Mouse (Mus musculus) limb, embryonic 10.5 days (tissue): ENCODE measurements around the gene Eno2. TPM values are rescaled to one million over a fixed set of nuclear protein-coding genes. Genes with fewer than 3 reads are reported as not detected.

Experiments
- DNase-seq: peaks from one replicate; pipeline ENCODE4 v3.0.0-alpha.2; 2017; ENCODE audit warnings: low spot score
- H3K27ac ChIP-seq: fragments of 300-500 bp; sonication (generic); 2 replicates; pipeline ENCODE4 v1.5.1; 2016; ENCODE audit warnings: mild to moderate bottlenecking
- H3K27me3 ChIP-seq: fragments of 300-500 bp; sonication (generic); 2 replicates; pipeline ENCODE4 v1.6.1; 2016; ENCODE audit warnings: low read depth, mild to moderate bottlenecking; ENCODE audit not compliant: poor library complexity, severe bottlenecking
- H3K36me3 ChIP-seq: fragments of 300-500 bp; sonication (generic); 2 replicates; pipeline ENCODE4 v1.6.1; 2016; ENCODE audit warnings: mild to moderate bottlenecking, moderate library complexity
- H3K4me1 ChIP-seq: fragments of 300-500 bp; sonication (generic); 2 replicates; pipeline ENCODE4 v1.6.1; 2016
- H3K4me3 ChIP-seq: fragments of 300-500 bp; sonication (generic); 2 replicates; pipeline ENCODE4 v1.5.1; 2016; ENCODE audit warnings: mild to moderate bottlenecking, moderate library complexity
- H3K9me3 ChIP-seq: fragments of 300-500 bp; sonication (generic); replicated peaks from 2 replicates; pipeline ENCODE4 v1.6.1; 2016; ENCODE audit warnings: mild to moderate bottlenecking
- WGBS: fragments of 180-500 bp; shearing (Covaris S2); methylation state at CpG from one replicate; pipeline ENCODE4 v1.1.7; 2016; 5-methylcytosine and 5-hydroxymethylcytosine counted together
- polyA plus RNA-seq: library from polyadenylated mRNA; unstranded; fragments of >200 nt; fragmentation: Nextera tagmentation; extraction: Ambion mirVana; gene quantifications from 2 replicates; pipeline ENCODE4 v1.2.1, GENCODE M21; 2016

The Eno2 gene
- polyA plus RNA-seq, 1 experiment from 2014 or later = 1.5 TPM

DNA sequence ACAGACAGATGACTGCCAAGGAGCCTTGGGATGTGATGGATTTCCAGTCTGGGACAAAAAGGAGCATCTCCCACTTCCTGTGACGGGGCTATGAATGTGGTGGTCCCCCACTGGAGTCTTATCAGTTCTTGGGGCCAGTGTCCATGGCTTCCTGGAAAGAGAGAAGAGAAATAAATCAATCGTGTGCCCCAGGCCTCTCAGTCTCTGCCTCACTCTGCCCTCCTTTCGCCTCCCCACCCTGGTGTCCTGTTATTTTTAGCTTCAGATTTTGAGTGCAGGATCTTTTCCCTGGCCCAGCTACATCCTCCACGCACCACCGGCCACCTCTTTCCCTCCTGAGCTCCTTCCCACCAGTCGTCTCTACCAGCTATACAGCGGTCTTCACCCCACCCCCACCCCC, 540 bp upstream of the Eno2 start:
- Histone ChIP-seq H3K9me3 (no peaks in the 10 kb centered on the region), H3K27ac (peak overlapping the region; percentile 76; the same call in 1 of the 2 replicates), H3K4me3 (peak overlapping the region; percentile 65), H3K27me3 (peaks cover 69% of the 10 kb centered on the region), H3K4me1 (peaks cover 27% of the 10 kb centered on the region), H3K36me3 (no peaks in the 10 kb centered on the region)
- WGBS = 54% methylated on average over 7 of the region's 7 CpGs
- no peak for DNase-seq

GRCm38 (mm10) chr6:124768704-124769044, 799 bp downstream of the Eno2 start:
- Histone ChIP-seq H3K27ac (no peak overlapping the region; the same call in 1 of the 2 replicates), H3K4me3 (peak overlapping the region; percentile 65), H3K9me3 (no peaks in the 10 kb centered on the region), H3K36me3 (no peaks in the 10 kb centered on the region), H3K27me3 (peaks cover 69% of the 10 kb centered on the region), H3K4me1 (peaks cover 29% of the 10 kb centered on the region)
- 4% methylated on average over 9 of the region's 9 CpGs for WGBS
- DNase-seq = no peak

GRCm38 (mm10) chr6:124767920-124768703, 1.4 kb downstream of the Eno2 start:
- H3K4me1 ChIP-seq = peaks cover 31% of the 10 kb centered on the region
- peaks cover 69% of the 10 kb centered on the region for H3K27me3 ChIP-seq
- no peak overlapping the region for H3K27ac ChIP-seq
- 25% methylated on average over 19 of the region's 19 CpGs for WGBS
- no peaks in the 10 kb centered on the region for H3K36me3 ChIP-seq
- peak overlapping the region; percentile 65 for H3K4me3 ChIP-seq
- no peaks in the 10 kb centered on the region for H3K9me3 ChIP-seq
- no peak for DNase-seq

DNA sequence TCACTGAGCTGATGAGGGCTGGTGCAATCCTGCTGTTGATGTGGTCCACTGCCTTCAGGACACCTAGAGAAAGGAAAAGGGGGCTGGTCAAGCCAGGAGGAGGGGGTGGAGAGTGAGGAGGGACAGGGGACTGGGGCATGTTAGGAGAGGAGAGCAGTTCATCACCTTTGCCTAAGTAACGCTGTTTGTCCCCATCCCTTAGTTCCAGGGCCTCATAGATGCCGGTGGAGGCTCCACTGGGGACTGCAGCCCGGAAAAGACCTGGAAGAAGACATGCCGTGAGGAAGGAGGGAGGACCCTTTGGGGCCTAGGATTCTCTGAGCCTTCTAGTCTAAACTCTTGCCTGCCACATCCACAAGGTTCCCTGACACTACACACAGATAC, 1.9 kb downstream of the Eno2 start:
- no peak for DNase-seq
- peaks cover 69% of the 10 kb centered on the region for H3K27me3 ChIP-seq
- H3K9me3 ChIP-seq = no peaks in the 10 kb centered on the region
- WGBS = 33% methylated on average over 4 of the region's 4 CpGs
- H3K4me3 ChIP-seq = 0 out of 2 replicates have a peak overlapping the region, but pooled peaks have one; percentile 65
- H3K36me3 ChIP-seq = no peaks in the 10 kb centered on the region
- no peak overlapping the region for H3K27ac ChIP-seq
- H3K4me1 ChIP-seq = peaks cover 31% of the 10 kb centered on the region

GRCm38 (mm10) chr6:124765951-124766350, 3.5 kb downstream of the Eno2 start:
- H3K36me3 ChIP-seq = no peaks in the 10 kb centered on the region
- H3K4me1 ChIP-seq = peaks cover 31% of the 10 kb centered on the region
- no peak overlapping the region for H3K4me3 ChIP-seq
- 84% methylated on average over 7 of the region's 7 CpGs for WGBS
- H3K27ac ChIP-seq = no peak overlapping the region
- H3K27me3 ChIP-seq = peaks cover 74% of the 10 kb centered on the region
- no peaks in the 10 kb centered on the region for H3K9me3 ChIP-seq
- DNase-seq = no peak

DNA sequence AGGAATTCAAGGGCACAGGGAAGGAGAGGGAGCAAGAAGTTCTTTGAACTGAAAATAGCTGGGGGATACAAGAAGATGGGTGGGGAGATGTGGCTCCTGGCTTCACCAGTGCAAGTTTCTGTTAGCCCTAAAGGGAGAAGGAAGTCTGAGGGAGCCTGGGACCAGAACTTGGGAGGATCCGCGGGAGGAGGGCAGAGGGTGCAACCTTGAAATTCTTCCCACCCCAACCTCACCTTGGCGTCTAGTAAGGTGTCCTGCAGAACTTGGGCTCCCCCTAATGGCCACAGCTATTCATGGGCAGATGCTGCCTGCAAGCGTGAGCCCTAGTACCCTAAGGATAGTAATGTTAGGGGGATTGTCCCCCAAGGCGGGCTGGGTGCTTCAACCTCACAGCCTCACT, 10.2 kb downstream of the Eno2 start:
- no peaks in the 10 kb centered on the region for H3K9me3 ChIP-seq
- peak overlapping the region; percentile 91 for H3K4me3 ChIP-seq
- peak; percentile 89 for DNase-seq
- peak overlapping the region; percentile 99; the same call in 1 of the 2 replicates for H3K27ac ChIP-seq
- 1% methylated on average over 5 of the region's 5 CpGs for WGBS
- peaks cover 36% of the 10 kb centered on the region for H3K27me3 ChIP-seq
- H3K36me3 ChIP-seq = no peaks in the 10 kb centered on the region
- H3K4me1 ChIP-seq = peaks cover 49% of the 10 kb centered on the region

DNA sequence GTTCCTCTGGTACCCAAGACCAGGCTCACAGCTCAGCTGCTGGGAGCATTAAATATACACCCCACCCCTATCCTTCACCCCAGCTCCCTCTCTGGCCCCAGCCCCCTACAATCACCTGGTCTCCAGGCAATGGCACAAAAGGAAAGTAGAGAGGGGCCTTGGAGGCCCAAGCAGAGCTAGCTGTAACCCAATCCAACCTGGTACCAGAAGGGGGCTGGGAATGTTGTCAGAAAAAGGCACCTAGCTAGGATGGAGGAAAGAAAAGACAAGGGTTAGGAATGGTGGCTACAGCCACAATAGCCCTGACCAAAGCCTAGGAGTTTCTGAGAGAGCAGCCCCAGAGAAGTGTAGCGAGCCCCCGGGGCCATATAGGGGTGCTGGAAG, 10.6 kb downstream of the Eno2 start:
- DNase-seq = no peak
- Histone ChIP-seq H3K36me3 (no peaks in the 10 kb centered on the region), H3K4me1 (peaks cover 52% of the 10 kb centered on the region), H3K27ac (peak overlapping the region; percentile 99), H3K9me3 (no peaks in the 10 kb centered on the region), H3K27me3 (peaks cover 36% of the 10 kb centered on the region), H3K4me3 (peak overlapping the region; percentile 91)
- 69% methylated on average over 2 of the region's 2 CpGs for WGBS

DNA sequence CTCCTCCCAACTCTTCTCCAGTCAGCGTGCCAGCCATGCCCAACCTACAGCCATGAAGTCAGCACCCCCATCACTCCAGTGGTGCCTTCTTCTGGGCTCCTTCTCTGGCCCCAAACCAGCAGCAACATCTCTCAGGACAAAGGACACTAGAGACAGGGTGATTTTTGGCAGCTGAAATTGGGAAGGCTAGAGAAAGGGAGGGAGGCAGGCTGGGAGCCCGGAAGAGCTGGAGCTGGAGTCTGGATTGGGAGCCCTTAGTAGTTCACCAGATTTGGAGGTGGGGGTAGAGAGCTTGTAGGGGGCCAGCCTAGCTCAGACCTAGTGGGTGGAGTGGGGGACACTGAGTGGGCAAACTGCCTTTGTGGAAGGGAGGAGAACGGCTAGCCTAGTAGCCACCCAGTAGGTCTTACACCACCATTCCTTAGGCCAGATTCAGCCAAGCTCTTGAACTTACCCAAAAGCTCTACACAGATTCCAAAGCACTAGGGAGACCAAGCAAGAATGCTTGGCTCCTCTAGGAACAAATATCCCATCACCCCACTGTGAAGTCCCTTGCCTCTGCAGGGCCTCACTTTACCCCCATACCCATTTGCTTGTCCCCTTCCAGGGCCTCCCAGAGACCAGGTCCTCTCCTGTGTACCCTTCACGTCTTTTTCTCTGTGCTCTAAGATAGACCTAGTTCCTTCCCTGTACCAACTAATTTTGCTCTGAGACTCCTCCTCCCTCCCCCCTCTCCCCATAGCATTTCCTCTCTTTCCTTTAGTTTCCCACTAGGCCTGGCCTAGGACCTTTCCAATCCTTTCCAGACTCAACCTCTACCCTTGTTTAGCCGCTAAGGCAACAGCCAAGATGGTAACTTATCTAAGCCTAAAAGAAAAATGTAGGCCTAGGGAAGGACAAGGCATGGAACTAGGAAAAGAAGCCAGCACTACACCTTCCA, 11.3 kb downstream of the Eno2 start:
- Histone ChIP-seq H3K9me3 (no peaks in the 10 kb centered on the region), H3K27me3 (peaks cover 30% of the 10 kb centered on the region), H3K4me3 (peak overlapping the region; percentile 91), H3K36me3 (peaks cover 3% of the 10 kb centered on the region), H3K27ac (peak overlapping the region; percentile 99), H3K4me1 (peaks cover 48% of the 10 kb centered on the region)
- WGBS = 47% methylated on average over 5 of the region's 5 CpGs
- DNase-seq = peak; percentile 60

DNA sequence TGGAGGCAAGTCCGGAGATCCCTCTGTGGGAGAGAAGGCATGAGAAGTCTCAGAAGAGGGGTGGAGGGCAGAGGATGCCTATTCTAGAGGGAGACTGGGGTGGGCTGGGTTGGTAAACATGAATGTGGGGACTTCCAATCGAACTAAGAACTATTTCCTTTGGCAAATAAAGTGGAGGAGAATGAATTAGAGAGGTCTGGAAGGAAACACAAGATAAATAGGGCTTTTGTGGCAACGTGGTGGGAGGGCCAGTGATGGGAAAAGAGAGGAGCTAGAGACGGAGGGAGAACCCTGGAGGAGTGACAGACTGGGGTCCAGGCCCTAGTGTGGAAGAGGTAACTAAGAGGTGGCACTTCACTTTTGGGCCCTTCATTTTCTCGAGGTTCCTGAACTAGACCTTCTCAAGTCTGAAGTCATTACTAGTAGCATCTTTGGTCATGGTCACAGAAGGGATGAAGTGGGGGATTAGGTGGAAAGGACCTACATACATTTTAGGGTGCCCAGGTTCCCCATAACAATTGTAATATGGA, 12.1 kb downstream of the Eno2 start:
- Histone ChIP-seq H3K36me3 (peaks cover 11% of the 10 kb centered on the region), H3K9me3 (no peaks in the 10 kb centered on the region), H3K27ac (peak overlapping the region; percentile 99), H3K4me1 (peaks cover 48% of the 10 kb centered on the region), H3K4me3 (peak overlapping the region; percentile 91), H3K27me3 (peaks cover 22% of the 10 kb centered on the region)
- DNase-seq = no peak
- 12% methylated on average over 5 of the region's 5 CpGs for WGBS

- Histone ChIP-seq H3K4me3 (peak overlapping the region; percentile 91), H3K27me3 (peaks cover 20% of the 10 kb centered on the region), H3K27ac (peak overlapping the region; percentile 99), H3K9me3 (no peaks in the 10 kb centered on the region), H3K4me1 (peaks cover 48% of the 10 kb centered on the region), H3K36me3 (peaks cover 16% of the 10 kb centered on the region)
- peak; percentile 89 for DNase-seq
- 1% methylated on average over 51 of the region's 54 CpGs for WGBS
Observed at GRCm38 (mm10) chr6:124756652-124757350, 12.7 kb downstream of the Eno2 start.

DNA sequence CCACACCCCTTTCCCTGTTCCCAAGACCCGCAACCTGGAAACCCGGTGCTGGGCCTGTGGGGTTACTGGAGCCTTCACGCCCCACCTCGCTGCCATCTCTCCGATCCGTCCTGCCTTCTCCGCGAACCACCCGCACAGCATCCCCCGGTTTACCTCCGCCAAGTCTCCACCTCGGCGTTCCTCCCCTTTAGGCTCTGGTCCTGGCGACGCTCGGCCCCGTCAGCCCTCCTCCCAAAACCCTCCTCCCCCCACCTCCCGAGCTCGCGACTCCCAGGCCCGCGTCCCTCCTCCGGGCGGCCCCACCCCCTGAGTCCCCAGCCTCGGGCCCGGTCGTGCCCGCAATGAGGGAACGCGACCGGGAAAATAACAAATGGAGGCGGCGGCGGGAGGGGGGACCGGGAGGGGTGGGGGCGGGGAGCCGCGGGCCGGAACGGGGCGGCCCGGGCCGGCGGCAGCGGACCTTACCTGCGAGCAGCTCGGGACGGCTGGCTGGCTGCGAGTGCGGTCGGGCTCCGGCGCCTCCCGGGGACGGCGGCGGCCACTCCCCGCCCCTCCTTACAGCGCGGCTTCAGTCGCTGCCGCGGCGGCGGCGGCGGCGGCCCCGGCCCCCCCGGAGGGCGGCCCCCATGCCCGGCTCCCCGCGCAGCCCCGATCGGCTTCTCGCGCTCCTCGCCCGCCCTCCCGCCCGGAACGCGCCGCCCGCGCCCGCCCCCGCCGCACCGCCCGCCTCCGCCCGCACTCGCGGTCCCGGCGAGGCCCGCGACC, 13.5 kb downstream of the Eno2 start, which contains the start of the genes Gm45234 and Atn1:
Gm45234 (minus strand) TSS at position 191 of the 765 bp plus-strand sequence.
Atn1 (minus strand) TSS at position 694 of the 765 bp plus-strand sequence.
- H3K4me1 ChIP-seq = peaks cover 48% of the 10 kb centered on the region

More for the DNA sequence above, 13.5 kb downstream of the Eno2 start, which contains the start of the genes Gm45234 and Atn1:
- peak; percentile 81 for DNase-seq
- peak within 1 kb of the TSS; percentile 99 for H3K27ac ChIP-seq
- peak within 1 kb of the TSS; percentile 91 for H3K4me3 ChIP-seq
- no peaks in the 10 kb centered on the region for H3K9me3 ChIP-seq
- H3K27me3 ChIP-seq = peaks cover 13% of the 10 kb centered on the region
- peaks cover 21% of the 10 kb centered on the region for H3K36me3 ChIP-seq
- WGBS = under 1% methylated on average over 80 of the region's 100 CpGs
